Mouse (Mus musculus) layer of hippocampus, adult 2 months (tissue): ENCODE data around the gene Btg4. TPM values are rescaled to one million over a fixed set of nuclear protein-coding genes. Genes with fewer than 3 reads are reported as not detected.
A peak's percentile ranks its signal among the peaks of the same experiment; 100 is the strongest.

Source experiments
- DNase-seq, 2 experiments: peaks; one replicate each; pipeline ENCODE4 v3.0.0; 2022; ENCODE audit warnings: low spot score in 2 of 2
- H3K27ac ChIP-seq: fragments of 200-600 bp; 2 replicates; pipeline ENCODE4 v1.8.1; 2022
- H3K4me3 ChIP-seq: fragments of 200-600 bp; 2 replicates; pipeline ENCODE4 v1.8.1; 2022; ENCODE audit warnings: mild to moderate bottlenecking
- CTCF ChIP-seq: fragments of 200-600 bp; conservative IDR thresholded peaks from 2 replicates; pipeline ENCODE4 v1.8.1; 2022; ENCODE audit warnings: antibody characterized with exemption, mild to moderate bottlenecking, moderate library complexity
- total RNA-seq, 2 experiments: library from RNA; stranded (reverse); gene quantifications; 2 replicates each; pipeline ENCODE4 v1.2.3; 2021

Gene Btg4
- total RNA-seq, 2 experiments from 2014 or later: not detected

- TF ChIP-seq CTCF: no peak
- Histone ChIP-seq H3K27ac (no peak overlapping the region), H3K4me3 (no peak overlapping the region)
- no peak for DNase-seq
Observed at GRCm38 (mm10) chr9:51056360-51057324, 4.1 kb upstream of the Btg4 start.

GRCm38 (mm10) chr9:51058951-51059521 is 1.7 kb upstream of the Btg4 start:
- DNase-seq: peak in 1 of 2 experiments; percentile 39
- TF ChIP-seq CTCF: no peak

GRCm38 (mm10) chr9:51068202-51068601 is 7.5 kb downstream of the Btg4 start:
- H3K27ac ChIP-seq: no peak overlapping the region
- no peak for TF ChIP-seq CTCF
- DNase-seq: no peak

More at GRCm38 (mm10) chr9:51058951-51059521, 1.7 kb upstream of the Btg4 start:
- Histone ChIP-seq H3K27ac (no peak overlapping the region), H3K4me3 (no peak overlapping the region)

DNA sequence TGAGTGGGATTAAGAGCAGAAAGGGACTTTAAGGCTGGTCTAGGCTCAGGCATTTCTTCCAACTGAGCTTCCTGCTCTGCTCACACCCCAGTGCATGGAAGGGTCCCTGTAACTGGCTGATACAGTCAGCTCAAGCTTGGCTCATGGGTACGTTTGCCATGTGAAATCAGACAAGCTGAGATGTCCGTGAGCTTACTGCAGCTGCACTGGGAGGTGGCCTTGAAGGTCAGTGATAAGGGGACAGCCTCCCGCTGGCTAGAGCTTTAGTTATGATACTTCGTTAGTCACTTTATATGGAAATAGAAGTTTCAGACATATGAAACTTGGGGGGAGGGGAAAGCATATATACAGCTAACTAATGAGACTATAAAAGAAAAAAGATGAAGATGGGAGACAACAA is 10.1 kb downstream of the Btg4 start:
- H3K4me3 ChIP-seq: no peak overlapping the region
- H3K27ac ChIP-seq: no peak overlapping the region
- DNase-seq: no peak
- no peak for TF ChIP-seq CTCF

More at GRCm38 (mm10) chr9:51068202-51068601, 7.5 kb downstream of the Btg4 start:
- no peak overlapping the region for H3K4me3 ChIP-seq

DNA sequence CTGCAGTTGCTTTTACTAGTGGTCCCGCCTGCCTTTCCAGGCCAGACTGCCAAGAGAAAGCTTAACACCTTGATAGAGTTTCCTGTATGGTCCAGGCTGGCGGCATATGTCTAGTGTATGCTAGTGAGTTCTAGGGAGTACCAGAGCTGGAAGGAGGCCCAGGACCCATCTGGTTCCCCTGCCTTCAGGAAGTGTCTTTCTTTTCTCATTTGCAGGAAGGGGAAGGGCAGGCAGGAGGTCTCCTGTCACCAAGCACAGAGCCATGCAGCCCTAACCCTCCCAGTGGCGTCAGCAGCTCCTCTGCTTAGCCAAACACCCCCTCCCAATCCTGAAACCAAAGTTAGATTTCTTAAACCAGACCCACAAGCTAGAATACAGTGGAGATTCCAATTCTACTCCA is 15.1 kb downstream of the Btg4 start:
- Histone ChIP-seq H3K27ac (no peak overlapping the region), H3K4me3 (peak overlapping the region; percentile 17; the same call in 1 of the 2 replicates)
- TF ChIP-seq CTCF: no peak
- DNase-seq: peak in 1 of 2 experiments; percentile 2

DNA sequence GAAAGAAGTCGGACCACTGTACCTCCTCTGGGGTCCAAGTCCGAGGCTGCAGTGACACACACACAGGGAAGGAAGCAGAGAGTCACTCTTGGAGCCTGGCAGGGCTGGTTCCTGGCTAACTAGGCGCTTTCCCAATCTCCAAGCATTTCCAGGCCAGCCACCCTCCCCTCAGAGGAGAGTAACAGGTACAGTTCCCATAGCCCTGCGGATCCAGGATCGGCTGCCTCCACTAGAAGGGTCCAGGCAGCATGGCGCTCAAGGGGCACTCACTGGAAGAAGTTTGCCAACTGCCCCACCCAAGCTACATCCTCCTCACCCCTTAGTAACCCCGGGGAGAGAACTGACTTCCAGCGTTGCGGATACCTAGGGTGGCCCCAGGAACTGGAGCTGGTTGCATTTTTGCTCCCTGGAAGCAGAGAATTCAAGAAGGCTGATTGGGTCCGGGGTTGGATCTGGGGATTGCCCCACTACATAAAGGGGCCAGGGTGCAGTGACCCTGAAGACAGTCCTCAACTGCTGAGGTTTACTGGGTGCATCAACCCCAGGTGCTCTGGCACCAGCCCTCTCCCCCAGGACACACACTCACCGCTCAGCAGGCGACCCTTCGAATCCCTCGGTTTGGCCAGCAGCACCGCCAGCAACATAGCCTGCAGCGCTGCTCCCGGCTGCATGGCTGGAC is 15.7 kb downstream of the Btg4 start:
- Histone ChIP-seq H3K27ac (peak overlapping the region; percentile 40), H3K4me3 (peak overlapping the region; percentile 54)
- no peak for TF ChIP-seq CTCF
- DNase-seq: no peak

GRCm38 (mm10) chr9:51076979-51077315 is 16.2 kb downstream of the Btg4 start, which contains the start of gene Layn:
Layn (minus strand) TSS chr9:51077094.
- peak; percentile 28; the same call in 1 of the 2 replicates for TF ChIP-seq CTCF
- H3K27ac ChIP-seq: peak within 1 kb of the TSS; percentile 40
- DNase-seq: peak; percentile 24 to 31
- H3K4me3 ChIP-seq: peak within 1 kb of the TSS; percentile 54

- TF ChIP-seq CTCF: no peak
- no peak for DNase-seq
- Histone ChIP-seq H3K27ac (no peak overlapping the region), H3K4me3 (no peak overlapping the region)
Observed at GRCm38 (mm10) chr9:51081614-51082013, 20.9 kb downstream of the Btg4 start.

DNA sequence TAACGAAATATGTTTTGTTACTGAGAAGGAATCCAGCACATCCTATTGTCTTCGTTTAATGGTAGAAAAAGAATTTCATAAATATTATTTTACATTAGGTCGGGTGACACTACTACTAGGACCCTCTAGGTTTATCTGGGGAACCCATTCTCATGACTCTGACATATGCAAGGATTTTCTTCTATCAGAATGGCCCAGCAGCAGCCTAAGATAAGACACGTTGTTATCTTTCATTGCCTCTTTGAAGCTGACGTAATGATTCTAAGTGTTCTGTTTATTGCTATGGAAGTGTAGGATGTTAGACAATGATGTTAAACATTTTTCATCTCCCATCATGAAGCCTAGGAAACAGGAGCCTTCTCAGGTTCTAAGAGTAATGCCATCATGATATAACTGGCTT is 33.0 kb downstream of the Btg4 start:
- no peak for DNase-seq
- TF ChIP-seq CTCF: no peak
- Histone ChIP-seq H3K27ac (no peak overlapping the region), H3K4me3 (no peak overlapping the region)

GRCm38 (mm10) chr9:51096306-51096705 is 35.6 kb downstream of the Btg4 start:
- Histone ChIP-seq H3K4me3 (no peak overlapping the region), H3K27ac (no peak overlapping the region)
- TF ChIP-seq CTCF: no peak
- DNase-seq: no peak

GRCm38 (mm10) chr9:51101756-51102425 is 41.2 kb downstream of the Btg4 start, which contains the start of gene 4833427G06Rik:
4833427G06Rik (minus strand) TSS chr9:51102078.
- peak; percentile 26; the same call in 1 of the 2 replicates for TF ChIP-seq CTCF
- DNase-seq: no peak
- no peak within 1 kb of the TSS for H3K27ac ChIP-seq
- peak within 1 kb of the TSS; percentile 28 for H3K4me3 ChIP-seq
